8 mouse cellular contexts compared by ENCODE assay signal in genomic region chr2:92006983-92007921, GRCm38 (mm10). TPM values are rescaled to one million over a fixed set of nuclear protein-coding genes. Genes with fewer than 3 reads are reported as not detected.
DNase-seq lines count a peak whose midpoint lies in the region; ATAC-seq and TF ChIP-seq lines count a peak whose summit lies in the region.

No protein-coding gene starts in this region.

- H3K79me2 ChIP-seq in MEL (ENCODE audit: control insufficient read depth, insufficient read depth, low read length, poor library complexity): no peaks in the 10 kb centered on the region

- peak overlapping the region; percentile 48 for H3K9ac ChIP-seq in MEL (ENCODE audit: control insufficient read depth, low read depth, low read length, poor library complexity, severe bottlenecking)
- peak overlapping the region; percentile 66 for H3K9ac ChIP-seq in intestine, embryonic 16.5 days (ENCODE audit: low read depth, low read length)
- peak overlapping the region; percentile 49; the same call in 1 of the 2 replicates for H3K9ac ChIP-seq in lung, embryonic 14.5 days

- TF ChIP-seq RAD21 in MEL (IDR thresholded peaks at IDR 0.05; ENCODE audit: low read depth, low read length): peak; percentile 27

- no peaks in the 10 kb centered on the region; a peak in 1 of 4 replicates for H3K27me3 ChIP-seq in MEL (ENCODE audit: control insufficient read depth in 1 of 2, insufficient read depth in 2 of 2, low read length in 2 of 2)
- no peaks in the 10 kb centered on the region for H3K27me3 ChIP-seq in intestine, embryonic 16.5 days (replicated peaks; ENCODE audit: control insufficient read depth, insufficient read depth, low read length)
- H3K27me3 ChIP-seq in lung, embryonic 14.5 days (ENCODE audit: insufficient read depth, low read length): no peaks in the 10 kb centered on the region

- peak; percentile 74 to 77 for TF ChIP-seq EP300 in MEL (IDR thresholded peaks at IDR 0.05; ENCODE audit: low read depth in 1 of 2, low read length in 2 of 2)

- ATAC-seq in intestine, embryonic 16.5 days: peak; percentile 31
- ATAC-seq in lung, embryonic 14.5 days (ENCODE audit: insufficient read depth): peak; percentile 58

- peak overlapping the region; percentile 54 to 83 for H3K4me3 ChIP-seq in MEL (ENCODE audit: control insufficient read depth in 1 of 2, insufficient read depth in 1 of 2, low read depth in 2 of 2, low read length in 2 of 2)
- H3K4me3 ChIP-seq in intestine, embryonic 16.5 days (ENCODE audit: low read length): peak overlapping the region; percentile 55
- peak overlapping the region; percentile 46 for H3K4me3 ChIP-seq in lung, embryonic 14.5 days (ENCODE audit: low read depth, low read length)

- peak in 2 of 3 experiments; percentile 55 to 72; a peak in 5 of 6 replicates for TF ChIP-seq CTCF in MEL (IDR thresholded peaks at IDR 0.05 in 2 of 3, conservative IDR thresholded peaks at IDR 0.05 in 1 of 3; ENCODE audit: control insufficient read depth in 1 of 3, insufficient read depth in 1 of 3, low read depth in 2 of 3, low read length in 3 of 3, poor library complexity in 1 of 3, severe bottlenecking in 1 of 3)
- TF ChIP-seq CTCF in lung, embryonic 14.5 days (IDR thresholded peaks at IDR 0.05; ENCODE audit: low read depth): peak; percentile 74

- DNase-seq in 3T3-L1 (ENCODE audit: low read depth, low spot score) (peak; percentile 89), MEL (ENCODE audit: low read depth, low spot score) (peak; percentile 74)
- DNase-seq in embryo, embryonic 10 days (ENCODE audit: low spot score): peak; percentile 74
- peak; percentile 76 to 89 for DNase-seq in gastrocnemius, postnatal 4 days (ENCODE audit: low spot score in 2 of 2)
- peak; percentile 86 for DNase-seq in lung, embryonic 14.5 days
- peak; percentile 70 for DNase-seq in ovary, postnatal 36 days (ENCODE audit: low spot score)
- DNase-seq in thymus, adult 18-20 months: no peak

- no peaks in the 10 kb centered on the region for H3K9me3 ChIP-seq in MEL (replicated peaks; ENCODE audit: insufficient read depth, low read length)
- no peaks in the 10 kb centered on the region for H3K9me3 ChIP-seq in intestine, embryonic 16.5 days (ENCODE audit: control insufficient read depth, low read length)
- H3K9me3 ChIP-seq in lung, embryonic 14.5 days (ENCODE audit: low read depth, low read length): no peaks in the 10 kb centered on the region

- 2% methylated on average over 28 of the region's 28 CpGs for WGBS in intestine, embryonic 16.5 days
- WGBS in lung, embryonic 14.5 days: under 1% methylated on average over 28 of the region's 28 CpGs

- TF ChIP-seq POLR2A in MEL (IDR thresholded peaks at IDR 0.05; ENCODE audit: control insufficient read depth in 1 of 2, insufficient read depth in 1 of 2, low read depth in 1 of 2, low read length in 2 of 2, poor library complexity in 1 of 2): no peak

- peak overlapping the region; percentile 85 for H3K27ac ChIP-seq in MEL (ENCODE audit: control insufficient read depth, low read depth, low read length)
- H3K27ac ChIP-seq in intestine, embryonic 16.5 days (ENCODE audit: low read length): peak overlapping the region; percentile 85
- H3K27ac ChIP-seq in lung, embryonic 14.5 days (ENCODE audit: low read depth): peak overlapping the region; percentile 93

- H3K36me3 ChIP-seq in MEL (ENCODE audit: control insufficient read depth in 1 of 2, insufficient read depth in 2 of 2, low read length in 2 of 2): peaks cover 0 to 6% of the 10 kb centered on the region in 2 experiments; a peak in 2 of 4 replicates
- no peaks in the 10 kb centered on the region for H3K36me3 ChIP-seq in intestine, embryonic 16.5 days (ENCODE audit: control insufficient read depth, insufficient read depth, low read length)
- H3K36me3 ChIP-seq in lung, embryonic 14.5 days (ENCODE audit: insufficient read depth): no peaks in the 10 kb centered on the region; the same call in 1 of the 2 replicates

- H3K4me1 ChIP-seq in MEL (ENCODE audit: control insufficient read depth in 1 of 2, insufficient read depth in 2 of 2, low read length in 2 of 2): peaks cover 0 to 10% of the 10 kb centered on the region in 2 experiments; a peak in 3 of 4 replicates
- H3K4me1 ChIP-seq in intestine, embryonic 16.5 days (ENCODE audit: control insufficient read depth, insufficient read depth, low read length): peaks cover 23% of the 10 kb centered on the region
- H3K4me1 ChIP-seq in lung, embryonic 14.5 days (ENCODE audit: insufficient read depth): peaks cover 21% of the 10 kb centered on the region

- H3K4me2 ChIP-seq in intestine, embryonic 16.5 days (ENCODE audit: low read depth, low read length): peak overlapping the region; percentile 84
- peak overlapping the region; percentile 83 for H3K4me2 ChIP-seq in lung, embryonic 14.5 days

TF ChIP-seq in MEL, 35 proteins besides CTCF, POLR2A, EP300 and RAD21 (continues in another document):
- TF ChIP-seq TCF12 (IDR thresholded peaks at IDR 0.05; ENCODE audit: low read depth, low read length): peak; percentile 70
- peak; percentile 14; the same call in 1 of the 2 replicates for TF ChIP-seq CHD2 (IDR thresholded peaks at IDR 0.05; ENCODE audit: low read length)
- TF ChIP-seq POLR2AphosphoS5 (IDR thresholded peaks at IDR 0.05; ENCODE audit: borderline replicate concordance, low read depth, low read length): no peak
- no peak for TF ChIP-seq USF1 (IDR thresholded peaks at IDR 0.05; ENCODE audit: low read depth, low read length)
- TF ChIP-seq MAFK (IDR thresholded peaks at IDR 0.05; ENCODE audit: borderline replicate concordance, low read depth, low read length): no peak
- no peak for TF ChIP-seq NELFE (IDR thresholded peaks at IDR 0.05; ENCODE audit: low read depth, low read length)
- no peak for TF ChIP-seq MEF2A (IDR thresholded peaks at IDR 0.05; ENCODE audit: extremely low read depth, insufficient replicate concordance, low read depth, low read length, poor library complexity, severe bottlenecking)
- TF ChIP-seq ZC3H11A (IDR thresholded peaks at IDR 0.05; ENCODE audit: low read depth, low read length): no peak
- TF ChIP-seq CHD1 (IDR thresholded peaks at IDR 0.05; ENCODE audit: low read depth, low read length): no peak
- peak; percentile 74; the same call in 1 of the 2 replicates for TF ChIP-seq MAZ (IDR thresholded peaks at IDR 0.05; ENCODE audit: low read depth, low read length)
- no peak for TF ChIP-seq GABPA (IDR thresholded peaks at IDR 0.05; ENCODE audit: low read depth, low read length)
- no peak for TF ChIP-seq E2F4 (IDR thresholded peaks at IDR 0.05; ENCODE audit: borderline replicate concordance, low read depth, low read length)
- no peak for TF ChIP-seq MYC (IDR thresholded peaks at IDR 0.05; ENCODE audit: low read depth, low read length)
- TF ChIP-seq ETS1 (IDR thresholded peaks at IDR 0.05; ENCODE audit: low read depth, low read length): peak; percentile 81
- no peak for TF ChIP-seq UBTF (IDR thresholded peaks at IDR 0.05; ENCODE audit: borderline replicate concordance, insufficient read depth, low read depth, low read length)
- TF ChIP-seq NRF1 (IDR thresholded peaks at IDR 0.05; ENCODE audit: insufficient read depth, low read depth, low read length, poor library complexity, severe bottlenecking): no peak
- no peak for TF ChIP-seq ZKSCAN1 (IDR thresholded peaks at IDR 0.05; ENCODE audit: low read depth, low read length)
- no peak for TF ChIP-seq JUND (IDR thresholded peaks at IDR 0.05; ENCODE audit: low read depth, low read length)
- TF ChIP-seq TBP (IDR thresholded peaks at IDR 0.05; ENCODE audit: low read depth, low read length): no peak
- TF ChIP-seq ZNF384 (IDR thresholded peaks at IDR 0.05; ENCODE audit: low read depth, low read length): no peak
- no peak for TF ChIP-seq ELF1 (IDR thresholded peaks at IDR 0.05; ENCODE audit: low read depth, low read length)
- no peak for TF ChIP-seq USF2 (IDR thresholded peaks at IDR 0.05; ENCODE audit: borderline replicate concordance in 1 of 2, insufficient read depth in 1 of 2, low read depth in 1 of 2, low read length in 2 of 2)
- no peak for TF ChIP-seq KAT2A (conservative IDR thresholded peaks at IDR 0.05; ENCODE audit: low read depth, low read length)
- peak; percentile 60 for TF ChIP-seq GATA1 (IDR thresholded peaks at IDR 0.05; ENCODE audit: low read depth, low read length)
- peak; percentile 84 for TF ChIP-seq TAL1 (IDR thresholded peaks at IDR 0.05; ENCODE audit: low read length)
- TF ChIP-seq POLR2AphosphoS2 (IDR thresholded peaks at IDR 0.05; ENCODE audit: low read length): no peak
- no peak for TF ChIP-seq RCOR1 (IDR thresholded peaks at IDR 0.05; ENCODE audit: low read depth, low read length)
- TF ChIP-seq HCFC1 (IDR thresholded peaks at IDR 0.05; ENCODE audit: low read depth, low read length): no peak; the same call in 1 of the 2 replicates
- peak; percentile 52 for TF ChIP-seq SMC3 (IDR thresholded peaks at IDR 0.05; ENCODE audit: low read depth, low read length)
- peak; percentile 53; the same call in 1 of the 2 replicates for TF ChIP-seq SIN3A (IDR thresholded peaks at IDR 0.05; ENCODE audit: low read length)
- TF ChIP-seq MAX (IDR thresholded peaks at IDR 0.05; ENCODE audit: low read length): no peak
- no peak for TF ChIP-seq BHLHE40 (IDR thresholded peaks at IDR 0.05; ENCODE audit: borderline replicate concordance, low read depth, low read length)
- TF ChIP-seq MYB (IDR thresholded peaks at IDR 0.05; ENCODE audit: low read depth, low read length): no peak
- TF ChIP-seq ZMIZ1 (IDR thresholded peaks at IDR 0.05; ENCODE audit: low read depth, low read length): no peak

RNA-seq across cellular contexts. Expression of gene Creb3l1, which starts 17.1 kb away (rescaled TPM):
- total RNA-seq in MEL (2012; rRNA removed): 0.12 and 0.16 TPM in 2 replicates
- polyA plus RNA-seq in MEL (2012; ENCODE audit: insufficient read depth in 1 of 2, insufficient read length in 2 of 2, low read depth in 1 of 2, low replicate concordance in 2 of 2, missing spikeins in 1 of 2): 1 to 10 TPM in 1 of 2 experiments, not detected in 1; 9.1 TPM
- total RNA-seq in gastrocnemius, postnatal 4 days (2021): 10 to 100 TPM; 44.8 to 59.4 TPM
- polyA plus RNA-seq in intestine, embryonic 16.5 days (2015; fragmentation: Nextera tagmentation; extraction: Ambion mirVana): 16.6 and 17.6 TPM in 2 replicates
- 18.6 and 19.3 TPM in 2 replicates for polyA plus RNA-seq in lung, embryonic 14.5 days (2014; fragmentation: Nextera tagmentation; extraction: Ambion mirVana)

RNA-seq across cellular contexts. Expression of gene Dgkz, which starts 31.6 kb away (rescaled TPM):
- total RNA-seq in MEL (2012; rRNA removed): 65.6 and 66.1 TPM in 2 replicates
- 100 to 1,000 TPM in 1 of 2 experiments, not detected in 1; 165 TPM for polyA plus RNA-seq in MEL (2012; ENCODE audit: insufficient read depth in 1 of 2, insufficient read length in 2 of 2, low read depth in 1 of 2, low replicate concordance in 2 of 2, missing spikeins in 1 of 2)
- 100 to 1,000 TPM in 1 of 2 experiments, 10 to 100 TPM in 1; 96.0 to 121 TPM for total RNA-seq in gastrocnemius, postnatal 4 days (2021)
- polyA plus RNA-seq in intestine, embryonic 16.5 days (2015; fragmentation: Nextera tagmentation; extraction: Ambion mirVana): 46.4 and 66.7 TPM in 2 replicates
- 59.2 and 63.9 TPM in 2 replicates for polyA plus RNA-seq in lung, embryonic 14.5 days (2014; fragmentation: Nextera tagmentation; extraction: Ambion mirVana)

Comparison
In these comparisons a context has a peak if more than half of its experiments do, and no peak if none do; other contexts are left out.
1. DNase-seq: peak in 3T3-L1 (single experiment), MEL (single experiment), embryo, embryonic 10 days (single experiment), gastrocnemius, postnatal 4 days (2 of 2), lung, embryonic 14.5 days (single experiment) and ovary, postnatal 36 days (single experiment); none in thymus, adult 18-20 months (0 of 2).
2. Peak in every context shown above with its lines, with median percentiles within 50 percentile points of each other: H3K27ac ChIP-seq, H3K4me3 ChIP-seq and H3K9ac ChIP-seq.